ENCODE assay signal across 1 mouse cellular context in the genomic region with DNA sequence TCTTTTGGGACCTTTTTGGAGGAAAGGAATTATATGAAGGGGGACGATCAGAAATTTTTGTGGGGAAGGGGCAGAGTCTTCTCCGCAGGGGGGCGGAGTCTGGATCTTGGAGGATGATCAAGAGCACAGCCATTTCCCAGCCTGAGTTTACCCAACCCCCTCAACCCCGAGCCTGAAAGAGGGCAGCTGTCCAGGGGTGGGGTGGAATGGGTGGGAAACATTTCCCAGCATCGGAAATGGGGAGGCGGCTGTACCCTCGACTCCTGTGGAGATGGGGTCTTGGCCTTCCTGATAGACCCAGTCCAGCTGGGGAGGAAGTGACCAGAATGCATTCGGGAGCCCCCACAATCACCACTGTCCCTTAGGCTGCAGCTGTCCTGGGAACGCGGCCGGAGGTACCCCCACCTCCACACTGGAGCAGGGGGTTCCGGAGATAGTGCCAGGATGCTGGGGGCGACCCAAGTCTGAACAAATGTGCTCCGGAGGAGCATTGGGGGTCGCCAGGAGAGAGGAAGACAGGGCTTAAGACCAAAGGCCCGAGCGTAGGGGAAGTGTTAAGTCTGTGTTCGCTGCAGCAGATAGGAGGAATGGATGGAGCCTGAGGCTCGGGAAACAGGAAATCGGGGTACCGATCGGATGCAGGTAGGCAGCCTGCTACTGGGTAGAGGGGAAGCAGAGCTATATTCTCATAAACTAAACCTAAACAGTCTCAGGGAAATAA.
TF ChIP-seq lines count a peak whose summit lies in the region.

No protein-coding gene starts in this region.

TF ChIP-seq in MEL, 35 proteins besides CTCF, POLR2A, EP300 and RAD21:
- TF ChIP-seq ETS1 (IDR thresholded peaks at IDR 0.05; ENCODE audit: low read depth, low read length) (0 out of 2 replicates have a peak, but pooled peaks have one; percentile 8), TAL1 (IDR thresholded peaks at IDR 0.05; ENCODE audit: low read length) (no peak), MXI1 (IDR thresholded peaks at IDR 0.05; ENCODE audit: low read depth, low read length) (peak; percentile 43), HCFC1 (IDR thresholded peaks at IDR 0.05; ENCODE audit: low read depth, low read length) (peak; percentile 7; the same call in 1 of the 2 replicates), SIN3A (IDR thresholded peaks at IDR 0.05; ENCODE audit: low read length) (peak; percentile 30; the same call in 1 of the 2 replicates)
